Mouse (Mus musculus): ENCODE measurements around the gene Ugt2a1. TPM values are rescaled to one million over a fixed set of nuclear protein-coding genes. Genes with fewer than 3 reads are reported as not detected.
"Not testable (repeated sequence)": the region's sequence is repeated elsewhere in the genome, so short reads cannot be mapped to it uniquely, and the experiment has no call there.

Ugt2a1 gene
- polyA plus RNA-seq (2016; fragmentation: Nextera tagmentation; extraction: Ambion mirVana): not detected in 2 replicates

GRCm38 (mm10) chr5:87490771-87491170 is at the start of gene Ugt2a1:
Gene Ugt2a1, minus strand, starts transcription at chr5:87490871.
- 90% methylated on average over 1 of the region's 1 CpGs for WGBS
- Histone ChIP-seq H3K27ac (no peak within 1 kb of the TSS), H3K9ac (no peak within 1 kb of the TSS), H3K4me2 (replicated peaks) (no peak within 1 kb of the TSS), H3K27me3 (replicated peaks) (no peaks in the 10 kb centered on the region), H3K9me3 (no peaks in the 10 kb centered on the region), H3K4me1 (no peaks in the 10 kb centered on the region), H3K36me3 (no peaks in the 10 kb centered on the region), H3K4me3 (no peak within 1 kb of the TSS)
- no peak for ATAC-seq (ENCODE audit: low FRiP score, low read depth)

DNA sequence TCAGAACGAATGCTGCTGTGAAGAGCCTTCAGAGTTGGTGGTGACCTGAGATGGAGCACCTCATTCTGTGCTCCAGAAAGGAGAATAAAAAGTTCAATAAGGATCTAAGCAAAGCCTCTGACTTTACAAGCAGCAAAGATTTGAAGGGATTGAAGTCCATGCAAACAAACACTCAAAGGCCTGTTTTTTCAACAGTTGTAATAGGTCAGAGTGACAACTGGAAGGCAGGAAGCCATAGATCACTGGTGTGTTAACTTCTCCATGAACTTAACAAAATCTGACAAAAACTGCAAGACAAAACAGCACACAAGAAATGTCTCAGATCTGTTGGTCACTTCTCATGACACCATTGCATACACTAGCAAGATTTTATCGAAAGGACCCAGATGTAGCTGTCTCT is 47.4 kb upstream of the Ugt2a1 start, which contains the start of gene Sult1b1:
Gene Sult1b1 (minus strand): TSS at position 85 of the 400 bp plus-strand sequence.
- H3K4me3 ChIP-seq: no peak within 1 kb of the TSS
- H3K27me3 ChIP-seq (replicated peaks): no peaks in the 10 kb centered on the region
- no peak within 1 kb of the TSS for H3K4me2 ChIP-seq (replicated peaks)
- no peak within 1 kb of the TSS for H3K9ac ChIP-seq
- 88% methylated on average over 2 of the region's 2 CpGs for WGBS
- ATAC-seq (ENCODE audit: low FRiP score, low read depth): no peak
- H3K27ac ChIP-seq: no peak within 1 kb of the TSS
- no peaks in the 10 kb centered on the region for H3K4me1 ChIP-seq
- H3K36me3 ChIP-seq: no peaks in the 10 kb centered on the region
- H3K9me3 ChIP-seq: no peaks in the 10 kb centered on the region

DNA sequence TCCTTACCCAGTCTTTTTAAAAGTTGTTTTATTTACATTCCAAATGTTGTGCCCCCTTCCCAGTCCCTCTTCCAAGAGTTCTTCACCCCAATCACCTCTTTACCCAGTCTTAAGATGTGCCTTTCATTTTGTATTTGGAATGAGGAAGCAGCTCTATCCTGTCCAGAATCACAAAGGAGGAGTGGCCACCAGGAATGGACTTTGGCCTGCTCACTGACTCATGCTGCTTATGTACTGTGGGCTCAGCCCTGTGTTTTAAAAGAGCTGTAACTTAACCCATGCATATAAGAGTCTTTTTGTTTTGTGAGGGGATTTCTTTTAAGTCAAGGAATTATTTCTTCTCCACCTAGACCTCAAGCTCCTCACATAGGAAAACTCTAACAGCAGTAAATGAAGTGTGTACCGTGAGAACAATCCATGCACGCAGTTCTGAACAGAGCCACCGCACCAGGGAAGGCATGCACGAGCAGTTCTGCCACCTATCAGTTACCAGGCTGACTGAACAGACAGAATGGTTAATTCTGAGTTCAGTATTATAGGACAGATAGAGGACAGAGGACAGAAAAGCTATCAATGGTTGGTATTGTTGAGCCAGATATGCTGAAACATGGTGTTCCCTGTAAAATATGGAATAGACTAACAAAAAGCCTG is 45.4 kb upstream of the Ugt2a1 start:
- Histone ChIP-seq H3K4me1 (no peaks in the 10 kb centered on the region), H3K4me2 (replicated peaks) (no peak overlapping the region), H3K9ac (no peak overlapping the region), H3K9me3 (no peaks in the 10 kb centered on the region), H3K4me3 (no peak overlapping the region), H3K36me3 (no peaks in the 10 kb centered on the region), H3K27me3 (replicated peaks) (no peaks in the 10 kb centered on the region), H3K27ac (no peak overlapping the region)
- WGBS: 70% methylated on average over 4 of the region's 4 CpGs
- ATAC-seq (ENCODE audit: low FRiP score, low read depth): no peak

DNA sequence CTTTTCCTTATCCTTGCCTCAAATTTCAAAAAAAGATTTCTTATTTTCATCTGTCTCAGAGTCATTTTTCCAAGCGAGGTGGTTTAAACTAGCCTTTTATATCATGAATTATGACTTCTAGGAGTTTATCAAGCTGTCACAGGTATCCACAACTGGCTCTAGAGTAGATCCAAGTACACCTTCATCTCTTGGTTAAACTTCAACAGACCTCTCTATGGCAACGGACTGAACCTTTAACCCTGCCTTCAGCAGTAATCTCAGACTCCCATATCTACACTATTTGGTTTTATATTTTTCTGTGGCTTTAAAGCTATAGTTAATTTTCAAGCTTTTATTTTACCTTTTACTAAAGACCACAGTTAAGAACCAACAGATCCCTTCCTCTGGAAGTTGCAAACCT is 41.6 kb upstream of the Ugt2a1 start:
- Histone ChIP-seq H3K27ac (no peak overlapping the region), H3K4me3 (no peak overlapping the region), H3K9me3 (no peaks in the 10 kb centered on the region), H3K36me3 (no peaks in the 10 kb centered on the region), H3K4me1 (no peaks in the 10 kb centered on the region), H3K27me3 (replicated peaks) (no peaks in the 10 kb centered on the region), H3K9ac (no peak overlapping the region), H3K4me2 (replicated peaks) (no peak overlapping the region)
- no peak for ATAC-seq (ENCODE audit: low FRiP score, low read depth)
- WGBS: 78% methylated on average over 2 of the region's 2 CpGs

DNA sequence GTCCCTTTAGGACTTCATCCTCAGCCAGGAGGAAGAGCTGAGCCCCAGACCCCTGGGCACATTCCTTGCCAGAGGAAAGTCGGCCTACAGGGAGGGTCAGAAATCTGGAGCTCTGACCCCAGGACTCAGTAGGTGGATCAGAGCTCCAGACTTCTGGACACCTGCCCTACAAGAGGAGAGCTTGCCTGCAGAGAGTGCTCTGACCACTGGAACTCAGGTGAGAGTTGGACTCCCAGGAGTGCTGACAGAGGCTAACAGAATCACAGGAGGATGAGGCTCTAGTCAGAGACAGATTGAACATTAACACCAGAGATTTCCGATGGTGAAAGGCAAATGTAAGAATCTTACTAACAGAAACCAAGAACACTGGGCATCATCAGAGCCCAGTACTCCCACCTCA is 32.9 kb upstream of the Ugt2a1 start:
- not testable (repeated sequence) for ATAC-seq (ENCODE audit: low FRiP score, low read depth); H3K36me3 ChIP-seq; H3K27ac ChIP-seq; H3K4me2 ChIP-seq (replicated peaks); H3K9me3 ChIP-seq; H3K4me3 ChIP-seq; H3K4me1 ChIP-seq; H3K9ac ChIP-seq; H3K27me3 ChIP-seq (replicated peaks)
- 87% methylated on average over 2 of the region's 2 CpGs for WGBS

GRCm38 (mm10) chr5:87505776-87506458 is 15.2 kb upstream of the Ugt2a1 start:
- WGBS: 67% methylated on average over 4 of the region's 4 CpGs
- Histone ChIP-seq H3K27me3 (replicated peaks) (no peaks in the 10 kb centered on the region), H3K36me3 (no peaks in the 10 kb centered on the region), H3K9me3 (no peaks in the 10 kb centered on the region), H3K27ac (no peak overlapping the region), H3K4me3 (no peak overlapping the region), H3K4me2 (replicated peaks) (no peak overlapping the region), H3K9ac (no peak overlapping the region), H3K4me1 (no peaks in the 10 kb centered on the region)
- ATAC-seq (ENCODE audit: low FRiP score, low read depth): no peak

DNA sequence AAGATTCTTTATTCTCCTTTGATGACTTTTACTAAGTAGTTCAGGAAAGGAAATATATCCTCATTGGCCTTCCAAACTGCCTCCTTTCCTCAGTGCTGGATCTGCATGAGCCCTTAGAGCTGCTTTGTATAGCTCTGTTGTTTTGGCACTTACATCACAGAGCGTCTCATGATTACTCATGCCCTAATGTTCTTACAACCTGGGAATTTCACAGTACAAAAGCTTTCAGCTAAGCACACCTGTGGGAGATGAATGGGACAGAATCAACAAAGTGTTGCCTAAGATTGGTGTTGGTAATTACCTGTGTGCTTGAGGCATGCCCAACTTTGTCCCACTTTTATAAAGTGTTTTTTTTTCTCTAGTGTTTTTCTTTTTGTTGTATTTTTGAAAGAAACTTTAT is 12.0 kb upstream of the Ugt2a1 start:
- H3K27me3 ChIP-seq (replicated peaks): no peaks in the 10 kb centered on the region
- H3K36me3 ChIP-seq: no peaks in the 10 kb centered on the region
- H3K27ac ChIP-seq: no peak overlapping the region
- no peak overlapping the region for H3K9ac ChIP-seq
- no peaks in the 10 kb centered on the region for H3K9me3 ChIP-seq
- H3K4me3 ChIP-seq: no peak overlapping the region
- no peak overlapping the region for H3K4me2 ChIP-seq (replicated peaks)
- ATAC-seq (ENCODE audit: low FRiP score, low read depth): no peak
- WGBS: 66% methylated on average over 1 of the region's 1 CpGs
- H3K4me1 ChIP-seq: no peaks in the 10 kb centered on the region

- ATAC-seq (ENCODE audit: low FRiP score, low read depth): no peak
- Histone ChIP-seq H3K4me1 (no peaks in the 10 kb centered on the region), H3K4me3 (no peak overlapping the region), H3K9ac (no peak overlapping the region), H3K36me3 (no peaks in the 10 kb centered on the region), H3K4me2 (replicated peaks) (no peak overlapping the region), H3K27ac (no peak overlapping the region), H3K27me3 (replicated peaks) (no peaks in the 10 kb centered on the region), H3K9me3 (no peaks in the 10 kb centered on the region)
Observed at GRCm38 (mm10) chr5:87499341-87499740, 8.7 kb upstream of the Ugt2a1 start.

DNA sequence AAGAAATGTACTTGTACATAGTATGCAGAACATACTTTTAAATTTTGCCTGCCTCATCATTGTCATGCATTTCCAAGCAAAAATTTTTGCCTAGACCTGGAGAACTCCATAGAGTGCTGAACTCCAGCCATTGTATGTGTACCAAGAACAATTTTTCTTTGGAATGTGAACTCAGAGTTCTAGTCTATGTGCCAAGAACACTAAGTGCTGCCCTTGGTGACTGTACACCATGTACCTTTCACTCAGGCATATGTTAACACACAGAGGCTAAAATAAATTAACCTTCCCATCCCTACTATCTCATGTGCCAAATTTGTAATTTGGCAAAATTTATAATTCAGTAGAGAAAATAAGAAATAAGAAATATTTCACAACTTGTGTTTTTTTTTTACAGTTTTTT is 8.3 kb upstream of the Ugt2a1 start:
- Histone ChIP-seq H3K4me2 (replicated peaks) (no peak overlapping the region), H3K4me1 (no peaks in the 10 kb centered on the region), H3K4me3 (no peak overlapping the region), H3K9ac (no peak overlapping the region), H3K36me3 (no peaks in the 10 kb centered on the region), H3K27ac (no peak overlapping the region), H3K9me3 (no peaks in the 10 kb centered on the region), H3K27me3 (replicated peaks) (no peaks in the 10 kb centered on the region)
- no peak for ATAC-seq (ENCODE audit: low FRiP score, low read depth)

GRCm38 (mm10) chr5:87486706-87487105 is 4.0 kb downstream of the Ugt2a1 start, which contains the start of gene Gm43638:
Gene Gm43638, minus strand, starts transcription at chr5:87486806.
- H3K4me3 ChIP-seq; H3K9me3 ChIP-seq; H3K36me3 ChIP-seq; H3K9ac ChIP-seq; H3K27ac ChIP-seq; H3K4me2 ChIP-seq (replicated peaks); H3K27me3 ChIP-seq (replicated peaks); ATAC-seq (ENCODE audit: low FRiP score, low read depth); H3K4me1 ChIP-seq: not testable (repeated sequence)
- 96% methylated on average over 1 of the region's 1 CpGs for WGBS

DNA sequence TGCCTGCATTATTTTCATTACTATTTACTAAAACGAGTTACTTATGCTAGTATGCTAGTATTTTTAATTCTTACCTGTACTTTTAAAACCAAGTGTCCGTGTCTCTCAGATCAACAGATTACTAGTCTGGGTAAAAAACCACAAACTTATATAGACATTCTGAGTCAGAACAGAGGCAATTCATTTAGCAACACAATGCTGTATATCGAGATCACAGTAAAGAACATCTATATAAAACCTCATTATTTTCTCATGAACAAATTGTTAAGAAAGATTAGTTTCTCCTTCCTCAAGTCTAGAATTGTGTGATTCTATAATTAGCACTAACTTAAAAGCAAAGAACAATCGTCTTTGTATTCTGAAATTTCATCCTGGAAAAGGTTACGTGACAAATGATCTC is 8.5 kb downstream of the Ugt2a1 start, which contains the start of gene Ugt2a2:
Gene Ugt2a2 (minus strand): TSS at position 101 of the 400 bp plus-strand sequence.
- Histone ChIP-seq H3K9me3 (no peaks in the 10 kb centered on the region), H3K4me2 (replicated peaks) (no peak within 1 kb of the TSS), H3K4me1 (no peaks in the 10 kb centered on the region), H3K27ac (no peak within 1 kb of the TSS), H3K36me3 (no peaks in the 10 kb centered on the region), H3K27me3 (replicated peaks) (no peaks in the 10 kb centered on the region), H3K4me3 (no peak within 1 kb of the TSS), H3K9ac (no peak within 1 kb of the TSS)
- no peak for ATAC-seq (ENCODE audit: low FRiP score, low read depth)
- WGBS: 86% methylated on average over 5 of the region's 5 CpGs

DNA sequence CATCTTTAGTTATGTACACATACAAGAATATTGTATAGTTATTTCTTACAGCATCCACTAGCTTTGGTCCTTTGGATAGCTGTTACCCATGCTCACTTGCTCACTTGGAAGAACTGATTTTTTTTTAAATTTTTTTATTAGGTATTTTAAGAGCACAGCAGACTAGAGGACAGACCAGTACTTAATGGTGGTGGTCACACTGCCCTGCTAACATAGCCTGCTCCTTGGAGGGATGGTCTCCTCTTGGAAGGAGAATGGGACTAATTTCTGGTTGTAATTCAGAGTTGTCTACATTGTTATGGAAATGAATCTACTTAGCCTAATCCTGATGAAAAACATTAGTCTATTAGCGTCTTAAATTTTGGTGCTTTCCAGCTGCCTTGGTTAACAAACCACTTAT is 31.9 kb downstream of the Ugt2a1 start:
- WGBS: 28% methylated on average over 1 of the region's 1 CpGs
- H3K9me3 ChIP-seq: no peaks in the 10 kb centered on the region
- ATAC-seq (ENCODE audit: low FRiP score, low read depth): no peak

DNA sequence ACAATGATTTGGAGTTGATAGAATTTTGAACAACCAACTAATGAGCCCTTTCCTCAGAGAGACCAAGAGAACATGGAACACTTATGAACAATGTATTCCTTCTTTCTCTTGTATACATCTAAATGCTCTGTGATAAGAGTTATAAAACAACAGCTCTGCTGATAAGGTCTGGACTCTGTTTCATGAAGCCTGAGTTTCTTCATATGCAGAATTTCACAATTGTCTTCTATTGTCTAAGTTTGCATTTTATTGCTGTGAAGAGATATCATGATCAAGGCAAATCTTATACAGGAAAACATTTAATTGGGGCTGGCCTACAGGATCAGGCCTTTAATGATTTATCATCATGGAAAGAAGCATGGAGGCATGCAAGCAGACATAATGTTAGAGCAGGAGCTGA is 33.0 kb downstream of the Ugt2a1 start:
- Histone ChIP-seq H3K27me3 (replicated peaks) (no peaks in the 10 kb centered on the region), H3K4me2 (replicated peaks) (no peak overlapping the region), H3K27ac (no peak overlapping the region), H3K36me3 (no peaks in the 10 kb centered on the region), H3K9me3 (no peaks in the 10 kb centered on the region), H3K4me1 (no peaks in the 10 kb centered on the region), H3K9ac (no peak overlapping the region), H3K4me3 (no peak overlapping the region)
- ATAC-seq (ENCODE audit: low FRiP score, low read depth): no peak

More for the DNA sequence above, 31.9 kb downstream of the Ugt2a1 start:
- H3K4me3 ChIP-seq: no peak overlapping the region
- H3K27me3 ChIP-seq (replicated peaks): no peaks in the 10 kb centered on the region
- no peak overlapping the region for H3K27ac ChIP-seq
- H3K4me2 ChIP-seq (replicated peaks): no peak overlapping the region
- H3K4me1 ChIP-seq: no peaks in the 10 kb centered on the region
- no peak overlapping the region for H3K9ac ChIP-seq
- H3K36me3 ChIP-seq: no peaks in the 10 kb centered on the region

All from neural tube, embryonic 12.5 days (tissue).